Mouse (Mus musculus) embryonic stem cell, embryonic (primary cell): ENCODE data around the gene Ptprf.

Source experiments
- CTCF ChIA-PET, 4 experiments: fragments of 300-600 bp in 2 of 4; fragments of 350-600 bp in 2 of 4; sonication (Branson Sonifier 250); formaldehyde crosslinking; loops; one replicate each; lab custom pipeline; 2022; ENCODE audit warnings: inconsistent platforms in 2 of 4; lab: Charles Lee
- POLR2A ChIA-PET, 4 experiments: fragments of 300-600 bp in 2 of 4; fragments of 350-600 bp in 2 of 4; sonication (Branson Sonifier 250); formaldehyde crosslinking; loops; one replicate each; lab custom pipeline; 2022; ENCODE audit warnings: antibody characterized with exemption in 4 of 4, inconsistent platforms in 1 of 4; lab: Charles Lee

Gene Ptprf

GRCm38 (mm10) chr4:118272871-118273270 lies 18.3 kb downstream of the Ptprf start:
- POLR2A ChIA-PET = interaction anchor here in 3 of 4 experiments (0.6 to 7.1 kb wide), 19 partner anchors 8 to 883 kb away, joined by 3 to 41 read pairs (median 6); partner anchors contain the start of genes Kdm4a (in 2 of the 3) and Ptprf (in 2 of the 3)
- CTCF ChIA-PET = interaction anchor here in 3 of 4 experiments (0.5 to 2.1 kb wide), 7 partner anchors 9 to 975 kb away, joined by 3 to 9 read pairs (median 3); partner anchors contain the start of gene Ptprf (in 1 of the 3)

GRCm38 (mm10) chr4:118272258-118272657 lies 18.9 kb downstream of the Ptprf start:
- ChIA-PET POLR2A (interaction anchor here in 3 of 4 experiments (0.5 to 7.1 kb wide), 23 partner anchors 9 to 662 kb away, joined by 3 to 41 read pairs (median 5); partner anchors contain the start of genes Kdm4a (in 2 of the 3) and Ptprf (in 1 of the 3)), CTCF (interaction anchor here in 1 of 4 experiments (0.8 to 2.1 kb wide), 3 partner anchors 10 to 91 kb away, joined by 3 to 9 read pairs (median 5); no protein-coding TSS in a partner anchor)

GRCm38 (mm10) chr4:118271556-118272074 lies 19.6 kb downstream of the Ptprf start:
- CTCF ChIA-PET = interaction anchor here (0.5 to 2.1 kb wide), 8 partner anchors 10 to 280 kb away, joined by 3 to 12 read pairs (median 4); no protein-coding TSS in a partner anchor
- POLR2A ChIA-PET = interaction anchor here (0.5 to 7.1 kb wide), 26 partner anchors 9 to 661 kb away, joined by 3 to 41 read pairs (median 4); partner anchors contain the start of genes Kdm4a (in 2 of the 4) and Ptprf (in 1 of the 4)

GRCm38 (mm10) chr4:118270706-118271105 lies 20.5 kb downstream of the Ptprf start:
- CTCF ChIA-PET = interaction anchor here in 3 of 4 experiments (0.6 to 2.1 kb wide), 8 partner anchors 10 to 281 kb away, joined by 3 to 12 read pairs (median 4); no protein-coding TSS in a partner anchor
- POLR2A ChIA-PET = interaction anchor here in 3 of 4 experiments (0.6 to 7.1 kb wide), 11 partner anchors 8 to 323 kb away, joined by 3 to 41 read pairs (median 5); partner anchors contain the start of genes Kdm4a (in 1 of the 3) and Ptprf (in 1 of the 3)

- POLR2A ChIA-PET = interaction anchor here in 2 of 4 experiments (0.6 to 4.7 kb wide), 7 partner anchors 8 to 103 kb away, joined by 3 to 41 read pairs (median 3); partner anchors contain the start of gene Ptprf (in 1 of the 2)
- CTCF ChIA-PET = interaction anchor here in 2 of 4 experiments (0.6 to 1.8 kb wide), 4 partner anchors 9 to 175 kb away, joined by 4 to 6 read pairs (median 4); no protein-coding TSS in a partner anchor
These were observed 21.2 kb downstream of the Ptprf start for GRCm38 (mm10) chr4:118269999-118270398.

GRCm38 (mm10) chr4:118268429-118269212 lies 22.6 kb downstream of the Ptprf start:
- ChIA-PET CTCF (no interaction called here), POLR2A (interaction anchor here in 3 of 4 experiments (0.6 to 1.4 kb wide), 6 partner anchors 9 to 1111 kb away, joined by 3 to 4 read pairs (median 3); no protein-coding TSS in a partner anchor)

- ChIA-PET POLR2A (interaction anchor here in 3 of 4 experiments (0.6 to 3.1 kb wide), 20 partner anchors 8 to 873 kb away, joined by 3 to 10 read pairs (median 4); partner anchors contain the start of gene Kdm4a (in 3 of the 3)), CTCF (interaction anchor here in 2 of 4 experiments (1.1 to 1.4 kb wide), 2 partner anchors 11 to 182 kb away, joined by 3 to 4 read pairs; no protein-coding TSS in a partner anchor)
These were observed 25.6 kb downstream of the Ptprf start for GRCm38 (mm10) chr4:118265557-118265956.

- POLR2A ChIA-PET = interaction anchor here in 2 of 4 experiments (0.6 to 2.6 kb wide), 13 partner anchors 8 to 387 kb away, joined by 3 to 12 read pairs (median 3); partner anchors contain the start of gene Kdm4a (in 2 of the 2)
- CTCF ChIA-PET = interaction anchor here in 2 of 4 experiments (0.6 to 0.8 kb wide), 3 partner anchors 8 to 70 kb away, joined by 4 to 6 read pairs (median 6); no protein-coding TSS in a partner anchor
These were observed 29.3 kb downstream of the Ptprf start for GRCm38 (mm10) chr4:118261771-118262473.

GRCm38 (mm10) chr4:118261291-118261690 lies 29.9 kb downstream of the Ptprf start:
- ChIA-PET CTCF (interaction anchor here in 2 of 4 experiments (0.6 to 0.8 kb wide), 3 partner anchors 9 to 70 kb away, joined by 4 to 6 read pairs (median 6); no protein-coding TSS in a partner anchor), POLR2A (interaction anchor here in 2 of 4 experiments (0.6 to 2.6 kb wide), 14 partner anchors 8 to 387 kb away, joined by 3 to 12 read pairs (median 3); partner anchors contain the start of gene Kdm4a (in 1 of the 2))

GRCm38 (mm10) chr4:118260551-118261267 lies 30.5 kb downstream of the Ptprf start:
- ChIA-PET CTCF (interaction anchor here in 2 of 4 experiments (0.6 to 0.8 kb wide), 3 partner anchors 9 to 151 kb away, joined by 3 to 6 read pairs (median 6); no protein-coding TSS in a partner anchor), POLR2A (interaction anchor here in 2 of 4 experiments (0.6 to 2.6 kb wide), 12 partner anchors 9 to 82 kb away, joined by 3 to 12 read pairs (median 4); partner anchors contain the start of gene Kdm4a (in 1 of the 2))

GRCm38 (mm10) chr4:118259782-118260463 lies 31.3 kb downstream of the Ptprf start:
- POLR2A ChIA-PET = interaction anchor here in 3 of 4 experiments (0.5 to 2.3 kb wide), 18 partner anchors 9 to 141 kb away, joined by 3 to 9 read pairs (median 4); partner anchors contain the start of gene Kdm4a (in 2 of the 3)
- CTCF ChIA-PET = interaction anchor here in 2 of 4 experiments (0.6 to 1.3 kb wide), 3 partner anchors 31 to 150 kb away, joined by 3 read pairs; partner anchors contain the start of gene Ptprf (in 1 of the 2)

GRCm38 (mm10) chr4:118257977-118258376 lies 33.2 kb downstream of the Ptprf start:
- ChIA-PET CTCF (interaction anchor here in 1 of 4 experiments (1.4 kb wide), 1 partner anchor 35 kb away, joined by 3 read pairs; no protein-coding TSS in a partner anchor), POLR2A (interaction anchor here in 3 of 4 experiments (0.7 to 1.4 kb wide), 4 partner anchors 10 to 91 kb away, joined by 3 to 4 read pairs (median 3); partner anchors contain the start of gene Kdm4a (in 2 of the 3))

- ChIA-PET POLR2A (interaction anchor here in 3 of 4 experiments (0.7 to 1.4 kb wide), 6 partner anchors 9 to 78 kb away, joined by 3 to 4 read pairs (median 3); partner anchors contain the start of gene Kdm4a (in 2 of the 3)), CTCF (interaction anchor here in 1 of 4 experiments (1.4 kb wide), 1 partner anchor 35 kb away, joined by 3 read pairs; no protein-coding TSS in a partner anchor)
These were observed 33.8 kb downstream of the Ptprf start for GRCm38 (mm10) chr4:118257416-118257815.

- ChIA-PET CTCF (interaction anchor here in 1 of 4 experiments (0.5 to 0.6 kb wide), 2 partner anchors 77 to 315 kb away, joined by 3 read pairs; no protein-coding TSS in a partner anchor), POLR2A (interaction anchor here in 3 of 4 experiments (0.6 to 1.3 kb wide), 3 partner anchors 23 to 77 kb away, joined by 3 read pairs; partner anchors contain the start of gene Kdm4a (in 1 of the 3))
These were observed 35.0 kb downstream of the Ptprf start for GRCm38 (mm10) chr4:118256217-118256616.

GRCm38 (mm10) chr4:118254953-118255352 lies 36.3 kb downstream of the Ptprf start:
- ChIA-PET CTCF (interaction anchor here in 3 of 4 experiments (0.6 to 1.5 kb wide), 5 partner anchors 10 to 38 kb away, joined by 3 to 5 read pairs (median 3); partner anchors contain the start of gene Ptprf (in 1 of the 3)), POLR2A (interaction anchor here in 2 of 4 experiments (1.0 to 3.0 kb wide), 7 partner anchors 8 to 75 kb away, joined by 3 to 8 read pairs (median 4); partner anchors contain the start of gene Kdm4a (in 2 of the 2))
